Mouse (Mus musculus): Measurements from ENCODE around the gene Cdc42ep2. TPM values are rescaled to one million over a fixed set of nuclear protein-coding genes. Genes with fewer than 3 reads are reported as not detected.

Gene Cdc42ep2
- total and polyA plus RNA-seq, 3 experiments, result 1.1 to 1.7 TPM; not detected in 1

- no peak overlapping the region for H3K4me3 ChIP-seq (ENCODE audit: control insufficient read depth in 1 of 2, insufficient read depth in 1 of 2, low read depth in 2 of 2, low read length in 2 of 2)
- H3K27ac ChIP-seq (ENCODE audit: control insufficient read depth, low read depth, low read length), result no peak overlapping the region
- DNase-seq (ENCODE audit: low read depth, low spot score), result no peak
- H3K27me3 ChIP-seq (ENCODE audit: control insufficient read depth in 1 of 2, insufficient read depth in 2 of 2, low read length in 2 of 2), result no peaks in the 10 kb centered on the region
- no peaks in the 10 kb centered on the region for H3K9me3 ChIP-seq (replicated peaks; ENCODE audit: insufficient read depth, low read length)
- H3K79me2 ChIP-seq (ENCODE audit: control insufficient read depth, insufficient read depth, low read length, poor library complexity), result no peaks in the 10 kb centered on the region
- no peaks in the 10 kb centered on the region for H3K4me1 ChIP-seq (ENCODE audit: control insufficient read depth in 1 of 2, insufficient read depth in 2 of 2, low read length in 2 of 2)
- no peak overlapping the region for H3K9ac ChIP-seq (ENCODE audit: control insufficient read depth, low read depth, low read length, poor library complexity, severe bottlenecking)
- TF ChIP-seq ETS1 (IDR thresholded peaks at IDR 0.05; ENCODE audit: low read depth, low read length) (no peak), ZMIZ1 (IDR thresholded peaks at IDR 0.05; ENCODE audit: low read depth, low read length) (no peak), TCF12 (IDR thresholded peaks at IDR 0.05; ENCODE audit: low read depth, low read length) (no peak)
- H3K36me3 ChIP-seq (ENCODE audit: control insufficient read depth in 1 of 2, insufficient read depth in 2 of 2, low read length in 2 of 2), result peaks cover 0 to 7% of the 10 kb centered on the region in 2 experiments; a peak in 2 of 4 replicates
These were observed 25.6 kb upstream of the Cdc42ep2 start for GRCm38 (mm10) chr19:5950218-5950617.

DNA sequence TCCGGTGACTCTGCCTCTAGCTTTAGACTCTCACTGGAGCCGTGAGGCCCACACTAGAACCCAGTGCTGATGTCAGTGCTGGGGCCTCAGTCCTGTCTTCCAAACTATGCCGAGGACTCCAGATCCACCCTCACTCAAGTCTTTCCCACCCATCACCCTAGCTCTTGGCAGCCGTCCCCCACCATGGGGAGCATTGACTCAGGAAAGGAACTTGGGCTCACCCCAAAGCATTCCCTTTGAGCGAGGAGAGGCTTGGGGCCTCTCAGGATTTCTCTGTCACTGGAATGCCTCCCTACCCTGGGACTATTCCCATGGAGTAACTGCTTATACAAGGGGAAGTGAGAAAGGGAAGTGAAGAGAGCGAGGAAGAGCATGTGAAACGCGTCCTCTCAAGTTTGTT is 21.3 kb upstream of the Cdc42ep2 start:
- H3K4me1 ChIP-seq (ENCODE audit: control insufficient read depth in 1 of 2, insufficient read depth in 2 of 2, low read length in 2 of 2), result no peaks in the 10 kb centered on the region
- no peaks in the 10 kb centered on the region for H3K9me3 ChIP-seq (replicated peaks; ENCODE audit: insufficient read depth, low read length)
- DNase-seq (ENCODE audit: low read depth, low spot score), result no peak
- no peak overlapping the region for H3K9ac ChIP-seq (ENCODE audit: control insufficient read depth, low read depth, low read length, poor library complexity, severe bottlenecking)
- no peak overlapping the region for H3K4me3 ChIP-seq (ENCODE audit: control insufficient read depth in 1 of 2, insufficient read depth in 1 of 2, low read depth in 2 of 2, low read length in 2 of 2)
- no peaks in the 10 kb centered on the region for H3K27me3 ChIP-seq (ENCODE audit: control insufficient read depth in 1 of 2, insufficient read depth in 2 of 2, low read length in 2 of 2)
- peaks cover 0 to 6% of the 10 kb centered on the region in 2 experiments; a peak in 2 of 4 replicates for H3K36me3 ChIP-seq (ENCODE audit: control insufficient read depth in 1 of 2, insufficient read depth in 2 of 2, low read length in 2 of 2)
- no peak overlapping the region for H3K27ac ChIP-seq (ENCODE audit: control insufficient read depth, low read depth, low read length)
- H3K79me2 ChIP-seq (ENCODE audit: control insufficient read depth, insufficient read depth, low read length, poor library complexity), result no peaks in the 10 kb centered on the region
- TF ChIP-seq ZKSCAN1 (IDR thresholded peaks at IDR 0.05; ENCODE audit: low read depth, low read length), result no peak
- TF ChIP-seq EP300 (IDR thresholded peaks at IDR 0.05; ENCODE audit: low read depth in 1 of 2, low read length in 2 of 2), result no peak
- no peak for TF ChIP-seq ZC3H11A (IDR thresholded peaks at IDR 0.05; ENCODE audit: low read depth, low read length)
- TF ChIP-seq SMC3 (IDR thresholded peaks at IDR 0.05; ENCODE audit: low read depth, low read length), result no peak
- TF ChIP-seq JUND (IDR thresholded peaks at IDR 0.05; ENCODE audit: low read depth, low read length), result no peak
- no peak for TF ChIP-seq ELF1 (IDR thresholded peaks at IDR 0.05; ENCODE audit: low read depth, low read length)
- TF ChIP-seq CTCF (IDR thresholded peaks at IDR 0.05 in 2 of 3, conservative IDR thresholded peaks at IDR 0.05 in 1 of 3; ENCODE audit: control insufficient read depth in 1 of 3, insufficient read depth in 1 of 3, low read depth in 2 of 3, low read length in 3 of 3, poor library complexity in 1 of 3, severe bottlenecking in 1 of 3), result no peak

GRCm38 (mm10) chr19:5945027-5945426 is 20.4 kb upstream of the Cdc42ep2 start:
- no peak for DNase-seq (ENCODE audit: low read depth, low spot score)
- TF ChIP-seq ZC3H11A (IDR thresholded peaks at IDR 0.05; ENCODE audit: low read depth, low read length), result no peak
- TF ChIP-seq NRF1 (IDR thresholded peaks at IDR 0.05; ENCODE audit: insufficient read depth, low read depth, low read length, poor library complexity, severe bottlenecking), result no peak
- no peak for TF ChIP-seq USF1 (IDR thresholded peaks at IDR 0.05; ENCODE audit: low read depth, low read length)
- TF ChIP-seq SMC3 (IDR thresholded peaks at IDR 0.05; ENCODE audit: low read depth, low read length), result no peak
- TF ChIP-seq EP300 (IDR thresholded peaks at IDR 0.05; ENCODE audit: low read depth in 1 of 2, low read length in 2 of 2), result no peak
- no peak for TF ChIP-seq MEF2A (IDR thresholded peaks at IDR 0.05; ENCODE audit: extremely low read depth, insufficient replicate concordance, low read depth, low read length, poor library complexity, severe bottlenecking)
- no peak for TF ChIP-seq MAX (IDR thresholded peaks at IDR 0.05; ENCODE audit: low read length)
- no peak for TF ChIP-seq E2F4 (IDR thresholded peaks at IDR 0.05; ENCODE audit: borderline replicate concordance, low read depth, low read length)
- no peak for TF ChIP-seq RCOR1 (IDR thresholded peaks at IDR 0.05; ENCODE audit: low read depth, low read length)
- no peak for TF ChIP-seq KAT2A (conservative IDR thresholded peaks at IDR 0.05; ENCODE audit: low read depth, low read length)
- no peak for TF ChIP-seq TCF12 (IDR thresholded peaks at IDR 0.05; ENCODE audit: low read depth, low read length)
- TF ChIP-seq TBP (IDR thresholded peaks at IDR 0.05; ENCODE audit: low read depth, low read length), result no peak
- TF ChIP-seq SIN3A (IDR thresholded peaks at IDR 0.05; ENCODE audit: low read length), result no peak
- TF ChIP-seq JUND (IDR thresholded peaks at IDR 0.05; ENCODE audit: low read depth, low read length), result no peak
- TF ChIP-seq CTCF (IDR thresholded peaks at IDR 0.05 in 2 of 3, conservative IDR thresholded peaks at IDR 0.05 in 1 of 3; ENCODE audit: control insufficient read depth in 1 of 3, insufficient read depth in 1 of 3, low read depth in 2 of 3, low read length in 3 of 3, poor library complexity in 1 of 3, severe bottlenecking in 1 of 3), result no peak
- Histone ChIP-seq H3K9me3 (replicated peaks; ENCODE audit: insufficient read depth, low read length) (no peaks in the 10 kb centered on the region), H3K27ac (ENCODE audit: control insufficient read depth, low read depth, low read length) (no peak overlapping the region), H3K36me3 (ENCODE audit: control insufficient read depth in 1 of 2, insufficient read depth in 2 of 2, low read length in 2 of 2) (peaks cover 0 to 2% of the 10 kb centered on the region in 2 experiments; a peak in 2 of 4 replicates), H3K27me3 (ENCODE audit: control insufficient read depth in 1 of 2, insufficient read depth in 2 of 2, low read length in 2 of 2) (no peaks in the 10 kb centered on the region), H3K4me3 (ENCODE audit: control insufficient read depth in 1 of 2, insufficient read depth in 1 of 2, low read depth in 2 of 2, low read length in 2 of 2) (no peak overlapping the region), H3K9ac (ENCODE audit: control insufficient read depth, low read depth, low read length, poor library complexity, severe bottlenecking) (no peak overlapping the region), H3K79me2 (ENCODE audit: control insufficient read depth, insufficient read depth, low read length, poor library complexity) (no peaks in the 10 kb centered on the region), H3K4me1 (ENCODE audit: control insufficient read depth in 1 of 2, insufficient read depth in 2 of 2, low read length in 2 of 2) (no peaks in the 10 kb centered on the region)
